Mouse (Mus musculus): ENCODE measurements around the gene Idh2. TPM values are rescaled to one million over a fixed set of nuclear protein-coding genes. Genes with fewer than 3 reads are reported as not detected.

The Idh2 gene
- total and polyA plus RNA-seq, 2 experiments from 2014 or later: 115 to 122 TPM

DNA sequence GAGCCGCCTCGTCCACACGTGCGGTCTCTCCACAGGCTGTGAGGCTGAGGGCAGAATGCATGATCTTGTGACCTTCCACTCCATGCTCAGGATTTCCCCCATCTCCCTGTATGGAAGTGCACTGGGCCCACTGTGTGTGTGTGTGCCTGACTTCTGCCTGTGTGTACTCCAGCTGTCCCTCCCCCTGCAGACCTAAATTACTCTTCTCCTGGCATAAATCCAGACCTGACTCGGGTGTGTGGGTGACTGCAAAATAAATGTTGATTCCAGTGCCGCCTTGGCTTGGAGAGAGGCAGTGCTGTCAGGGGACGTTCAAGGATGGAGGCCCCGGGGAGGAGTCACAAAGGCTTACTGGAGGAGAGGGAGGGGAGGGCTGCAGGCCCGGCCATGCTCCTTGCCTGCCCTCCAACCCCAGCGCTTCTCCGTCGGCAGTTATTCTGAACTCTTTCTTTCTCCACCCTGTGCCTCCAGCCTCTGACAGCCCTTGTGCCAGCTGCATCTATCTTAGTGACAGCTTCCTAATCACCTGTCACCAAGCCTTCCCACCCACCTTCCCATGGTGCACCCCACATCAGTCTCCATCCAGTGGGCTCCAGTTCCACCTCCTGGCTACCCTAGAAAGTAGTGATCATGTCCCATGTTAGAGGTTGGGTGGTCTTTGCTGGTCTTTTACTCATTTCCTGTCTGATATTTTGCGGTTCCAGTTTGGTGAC lies 45.4 kb downstream of the Idh2 start:
- H3K4me1 ChIP-seq (ENCODE audit: insufficient read depth, low read length): peaks cover 31% of the 10 kb centered on the region
- peak; percentile 52; the same call in 1 of the 2 replicates for ATAC-seq (ENCODE audit: low FRiP score)
- WGBS: 12% methylated on average over 13 of the region's 13 CpGs
- H3K27me3 ChIP-seq (ENCODE audit: insufficient read depth, low read length): no peaks in the 10 kb centered on the region
- DNase-seq (ENCODE audit: low spot score): peak; percentile 70
- no peaks in the 10 kb centered on the region for H3K36me3 ChIP-seq (ENCODE audit: insufficient read depth, low read length)
- H3K4me2 ChIP-seq (ENCODE audit: low read depth, low read length, poor library complexity, severe bottlenecking): no peak overlapping the region
- no peak for TF ChIP-seq CTCF (IDR thresholded peaks at IDR 0.05)
- peak overlapping the region; percentile 72 for H3K27ac ChIP-seq (ENCODE audit: low read depth, low read length)
- no peaks in the 10 kb centered on the region for H3K9me3 ChIP-seq (ENCODE audit: low read length)
- no peak overlapping the region for H3K4me3 ChIP-seq (ENCODE audit: low read depth, low read length)
- peak overlapping the region; percentile 24 for H3K9ac ChIP-seq (replicated peaks; ENCODE audit: low read length, poor library complexity, severe bottlenecking)

DNA sequence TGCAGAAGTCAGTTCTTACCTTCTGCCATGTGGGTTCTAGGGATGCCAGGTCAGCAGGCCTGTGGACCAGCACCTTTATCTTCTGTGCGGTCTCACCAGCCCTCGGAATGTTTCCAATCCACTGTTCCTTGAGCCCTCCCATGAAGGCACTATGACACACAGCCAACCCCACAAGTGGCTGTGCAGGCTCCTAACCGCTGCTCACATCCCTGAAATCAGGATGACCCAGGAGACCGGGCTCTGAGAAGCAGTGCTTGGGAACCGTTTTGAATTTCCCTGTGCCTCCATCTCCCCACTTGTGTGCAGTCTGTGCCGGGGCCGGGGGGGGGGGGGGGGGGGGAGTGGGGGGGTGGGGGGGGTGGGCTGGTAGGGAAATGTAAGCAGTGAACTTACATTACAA lies 46.9 kb downstream of the Idh2 start:
- no peak for TF ChIP-seq CTCF (IDR thresholded peaks at IDR 0.05)
- H3K27me3 ChIP-seq (ENCODE audit: insufficient read depth, low read length): no peaks in the 10 kb centered on the region
- 55% methylated on average over 5 of the region's 7 CpGs for WGBS
- H3K4me3 ChIP-seq (ENCODE audit: low read depth, low read length): no peak overlapping the region
- H3K9ac ChIP-seq (replicated peaks; ENCODE audit: low read length, poor library complexity, severe bottlenecking): no peak overlapping the region
- H3K4me2 ChIP-seq (ENCODE audit: low read depth, low read length, poor library complexity, severe bottlenecking): no peak overlapping the region
- no peak overlapping the region for H3K27ac ChIP-seq (ENCODE audit: low read depth, low read length)
- ATAC-seq (ENCODE audit: low FRiP score): no peak
- peaks cover 36% of the 10 kb centered on the region for H3K4me1 ChIP-seq (ENCODE audit: insufficient read depth, low read length)
- no peaks in the 10 kb centered on the region for H3K36me3 ChIP-seq (ENCODE audit: insufficient read depth, low read length)
- no peaks in the 10 kb centered on the region for H3K9me3 ChIP-seq (ENCODE audit: low read length)
- DNase-seq (ENCODE audit: low spot score): no peak

DNA sequence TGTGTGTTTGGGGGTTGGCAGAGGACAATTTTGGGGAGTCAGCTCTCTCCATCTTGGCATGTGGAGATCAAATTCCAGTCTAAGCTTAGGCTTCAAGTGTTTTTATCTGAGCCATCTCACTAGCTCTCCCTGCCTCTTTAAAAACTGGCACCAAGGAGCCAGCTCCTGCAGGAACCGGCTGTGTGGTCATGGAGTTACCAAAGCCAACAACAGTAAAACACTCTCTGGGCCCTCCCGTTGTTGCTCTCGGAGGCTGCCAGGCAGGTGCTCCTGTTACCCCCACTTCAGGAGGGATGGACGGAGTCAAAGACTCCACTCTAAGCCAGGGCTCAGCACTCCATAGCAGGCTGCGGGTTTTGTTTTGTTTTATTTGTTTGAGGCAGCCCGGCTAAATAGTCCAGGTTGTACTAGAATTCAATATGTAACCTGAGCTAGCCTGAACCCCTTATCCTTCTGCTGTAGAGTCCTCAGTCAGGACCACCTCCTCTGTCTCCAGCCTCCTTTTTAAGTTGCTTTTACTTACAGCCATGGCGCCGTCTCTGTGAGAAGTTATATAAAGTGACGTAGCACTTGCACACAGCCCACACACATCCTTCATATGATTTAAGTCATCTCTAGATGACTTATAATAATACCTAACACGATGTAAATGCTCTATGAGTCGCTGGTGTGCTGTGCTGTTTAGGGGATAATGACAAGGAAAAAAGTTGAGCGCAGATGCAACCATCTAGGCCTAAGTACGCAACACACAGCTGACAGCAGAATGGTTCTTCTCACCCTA lies 48.3 kb downstream of the Idh2 start:
- no peak for DNase-seq (ENCODE audit: low spot score)
- Histone ChIP-seq H3K27me3 (ENCODE audit: insufficient read depth, low read length) (no peaks in the 10 kb centered on the region), H3K9me3 (ENCODE audit: low read length) (no peaks in the 10 kb centered on the region), H3K36me3 (ENCODE audit: insufficient read depth, low read length) (no peaks in the 10 kb centered on the region), H3K27ac (ENCODE audit: low read depth, low read length) (no peak overlapping the region), H3K9ac (replicated peaks; ENCODE audit: low read length, poor library complexity, severe bottlenecking) (no peak overlapping the region), H3K4me1 (ENCODE audit: insufficient read depth, low read length) (peaks cover 27% of the 10 kb centered on the region), H3K4me3 (ENCODE audit: low read depth, low read length) (no peak overlapping the region), H3K4me2 (ENCODE audit: low read depth, low read length, poor library complexity, severe bottlenecking) (no peak overlapping the region)
- no peak for ATAC-seq (ENCODE audit: low FRiP score)
- WGBS: 76% methylated on average over 13 of the region's 13 CpGs
- no peak for TF ChIP-seq CTCF (IDR thresholded peaks at IDR 0.05)

DNA sequence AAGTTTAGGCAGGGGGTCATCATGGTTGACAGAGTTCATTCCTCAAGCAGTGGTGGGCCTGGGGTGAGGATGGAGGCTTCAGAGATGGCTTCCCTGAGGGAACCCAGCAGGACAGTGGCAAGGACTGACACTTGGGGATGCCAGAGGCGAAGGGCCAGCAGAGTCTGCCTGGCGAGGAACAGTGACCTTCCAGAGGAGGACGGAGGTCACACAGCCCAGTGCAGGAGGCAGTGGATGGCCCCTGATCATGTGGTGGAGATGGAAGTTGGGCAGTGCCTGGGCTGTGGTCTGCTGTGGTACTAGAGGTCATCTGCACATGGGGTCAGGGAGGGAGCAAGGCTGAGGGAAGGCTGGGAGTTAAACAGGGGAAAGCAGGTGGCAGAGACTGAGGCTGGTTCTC lies 49.9 kb downstream of the Idh2 start:
- no peaks in the 10 kb centered on the region for H3K27me3 ChIP-seq (ENCODE audit: insufficient read depth, low read length)
- DNase-seq (ENCODE audit: low spot score) (no peak), ATAC-seq (ENCODE audit: low FRiP score) (no peak)
- H3K4me2 ChIP-seq (ENCODE audit: low read depth, low read length, poor library complexity, severe bottlenecking): no peak overlapping the region
- H3K36me3 ChIP-seq (ENCODE audit: insufficient read depth, low read length): no peaks in the 10 kb centered on the region
- no peak overlapping the region for H3K9ac ChIP-seq (replicated peaks; ENCODE audit: low read length, poor library complexity, severe bottlenecking)
- WGBS: 77% methylated on average over 3 of the region's 3 CpGs
- H3K27ac ChIP-seq (ENCODE audit: low read depth, low read length): no peak overlapping the region
- H3K9me3 ChIP-seq (ENCODE audit: low read length): no peaks in the 10 kb centered on the region
- peaks cover 20% of the 10 kb centered on the region for H3K4me1 ChIP-seq (ENCODE audit: insufficient read depth, low read length)
- no peak for TF ChIP-seq CTCF (IDR thresholded peaks at IDR 0.05)
- no peak overlapping the region for H3K4me3 ChIP-seq (ENCODE audit: low read depth, low read length)

DNA sequence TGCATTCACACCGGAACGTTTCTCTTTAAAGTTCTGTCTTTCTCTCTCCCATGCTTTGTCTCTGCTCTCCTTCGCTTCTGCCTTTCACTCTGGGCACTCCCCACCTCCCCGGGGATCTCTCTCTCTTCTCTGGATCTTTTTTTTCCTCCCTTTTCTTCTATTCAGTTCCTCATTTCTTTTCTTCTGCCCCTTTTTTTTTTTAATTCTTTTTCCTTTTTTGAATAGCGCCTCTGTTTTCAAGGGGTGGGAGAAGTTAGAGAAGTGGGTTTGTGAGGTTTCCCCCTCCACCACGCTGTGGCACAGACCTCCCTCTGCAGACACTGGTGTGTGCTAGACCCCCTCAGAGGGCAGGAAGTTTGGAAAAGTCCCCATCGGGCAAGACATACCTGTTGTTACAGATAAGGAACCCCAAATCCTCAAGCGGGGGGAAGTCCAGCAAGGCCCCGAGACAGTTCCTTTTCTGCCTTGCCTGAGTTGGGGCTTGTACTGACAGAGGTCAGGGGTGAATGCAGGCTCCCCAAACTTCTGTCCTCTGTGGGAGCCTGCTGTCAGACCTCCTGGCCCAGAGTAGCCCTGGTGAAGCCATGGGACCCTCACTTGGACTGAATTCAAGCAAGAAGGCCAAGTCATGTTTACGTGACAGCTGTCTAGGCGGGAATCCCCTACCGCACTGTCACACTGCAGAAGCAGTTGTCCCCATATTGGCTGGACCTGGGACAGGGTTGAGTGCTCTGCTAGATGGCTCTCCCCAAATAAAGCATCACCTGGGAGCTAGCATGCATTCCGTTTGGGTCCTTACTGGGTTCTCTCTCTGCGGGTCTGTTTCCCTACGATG lies 51.1 kb downstream of the Idh2 start:
- H3K9me3 ChIP-seq (ENCODE audit: low read length): no peaks in the 10 kb centered on the region
- H3K27me3 ChIP-seq (ENCODE audit: insufficient read depth, low read length): no peaks in the 10 kb centered on the region
- H3K4me1 ChIP-seq (ENCODE audit: insufficient read depth, low read length): peaks cover 10% of the 10 kb centered on the region; the same call in 1 of the 2 replicates
- H3K27ac ChIP-seq (ENCODE audit: low read depth, low read length): no peak overlapping the region
- H3K4me3 ChIP-seq (ENCODE audit: low read depth, low read length): no peak overlapping the region
- 48% methylated on average over 15 of the region's 15 CpGs for WGBS
- H3K36me3 ChIP-seq (ENCODE audit: insufficient read depth, low read length): no peaks in the 10 kb centered on the region
- no peak for ATAC-seq (ENCODE audit: low FRiP score)
- peak overlapping the region; percentile 36; the same call in 1 of the 2 replicates for H3K9ac ChIP-seq (replicated peaks; ENCODE audit: low read length, poor library complexity, severe bottlenecking)
- no peak for TF ChIP-seq CTCF (IDR thresholded peaks at IDR 0.05)
- no peak for DNase-seq (ENCODE audit: low spot score)
- H3K4me2 ChIP-seq (ENCODE audit: low read depth, low read length, poor library complexity, severe bottlenecking): peak overlapping the region; percentile 20; the same call in 1 of the 2 replicates
